14 mouse cellular contexts compared by ENCODE assay signal in the genomic region with DNA sequence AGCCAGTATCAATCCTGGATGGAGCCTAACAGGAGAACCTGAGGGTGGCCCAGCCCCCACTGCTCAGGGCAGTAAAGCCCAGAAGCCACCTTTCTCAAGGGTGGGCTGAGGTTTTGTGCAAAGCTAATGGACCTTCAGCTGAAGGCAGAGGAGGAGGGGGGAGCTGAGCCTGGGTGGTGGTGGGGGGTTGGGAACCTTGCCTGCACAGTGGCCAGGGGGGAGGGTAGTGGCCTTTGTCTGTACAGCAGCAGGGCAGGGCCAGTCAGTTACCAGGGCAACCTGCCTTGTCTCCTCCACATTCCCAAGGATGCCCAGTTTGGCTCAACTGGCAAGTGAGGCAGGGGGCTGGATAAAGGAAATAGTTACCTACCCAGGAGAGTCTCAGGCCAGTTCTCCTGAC. TPM values are rescaled to one million over a fixed set of nuclear protein-coding genes. Genes with fewer than 3 reads are reported as not detected.
A peak's percentile ranks its signal among the peaks of the same experiment; 100 is the strongest.
DNase-seq lines count a peak whose midpoint lies in the region; ATAC-seq lines count a peak whose summit lies in the region.
"Had no signal": no experiment of that assay in that cellular context is flagged by ENCODE, and none has a peak within 500 bp of the region (broad histone marks: within the 10 kb centered on the region; RNA-seq: fewer than 3 reads in every experiment).

No protein-coding gene starts in this region.

- H3K36me3 ChIP-seq in embryonic facial prominence, embryonic 11.5 days (replicated peaks; ENCODE audit: control insufficient read depth, insufficient read depth, low read depth, low read length): peaks cover 25% of the 10 kb centered on the region
- H3K36me3 ChIP-seq in hindbrain, embryonic 14.5 days (replicated peaks; ENCODE audit: control insufficient read depth, insufficient read depth): peaks cover 41% of the 10 kb centered on the region
- H3K36me3 ChIP-seq in midbrain, embryonic 15.5 days (replicated peaks): peaks cover 32% of the 10 kb centered on the region

- no peaks in the 10 kb centered on the region; the same call in 1 of the 2 replicates for H3K4me1 ChIP-seq in embryonic facial prominence, embryonic 11.5 days (ENCODE audit: control insufficient read depth, insufficient read depth, low read length)
- H3K4me1 ChIP-seq in hindbrain, embryonic 14.5 days (replicated peaks; ENCODE audit: control insufficient read depth, insufficient read depth, low read length): peaks cover 29% of the 10 kb centered on the region
- peaks cover 32% of the 10 kb centered on the region for H3K4me1 ChIP-seq in midbrain, embryonic 15.5 days

- no peak overlapping the region for H3K27ac ChIP-seq in embryonic facial prominence, embryonic 11.5 days (replicated peaks; ENCODE audit: low read depth, low read length)
- H3K27ac ChIP-seq in hindbrain, embryonic 14.5 days: peak overlapping the region; percentile 67
- H3K27ac ChIP-seq in midbrain, embryonic 15.5 days: peak overlapping the region; percentile 48
- H3K27ac ChIP-seq: liver, embryonic 14.5 days had no signal

- H3K9ac ChIP-seq in embryonic facial prominence, embryonic 11.5 days (replicated peaks; ENCODE audit: low read length): no peak overlapping the region
- H3K9ac ChIP-seq in hindbrain, embryonic 14.5 days: 0 out of 2 replicates have a peak overlapping the region, but pooled peaks have one; percentile 16
- no peak overlapping the region for H3K9ac ChIP-seq in midbrain, embryonic 15.5 days
- H3K9ac ChIP-seq: liver, embryonic 14.5 days had no signal

- peaks cover 16% of the 10 kb centered on the region for H3K27me3 ChIP-seq in embryonic facial prominence, embryonic 11.5 days (ENCODE audit: control insufficient read depth, insufficient read depth, low read length)
- no peaks in the 10 kb centered on the region for H3K27me3 ChIP-seq in hindbrain, embryonic 14.5 days (ENCODE audit: control insufficient read depth, insufficient read depth, low read length)
- H3K27me3 ChIP-seq in midbrain, embryonic 15.5 days (replicated peaks): no peaks in the 10 kb centered on the region

- no peak for ATAC-seq in embryonic facial prominence, embryonic 11.5 days (replicated peaks; ENCODE audit: insufficient number of reproducible peaks, low FRiP score, low TSS enrichment, low read depth)
- peak; percentile 35; the same call in 1 of the 2 replicates for ATAC-seq in hindbrain, embryonic 14.5 days (ENCODE audit: low FRiP score)
- ATAC-seq in midbrain, embryonic 15.5 days (replicated peaks): no peak

- DNase-seq in ES-CJ7 (ENCODE audit: low read depth, low spot score): peak; percentile 47
- DNase-seq in embryonic facial prominence, embryonic 11.5 days (ENCODE audit: low spot score): peak; percentile 36
- DNase-seq in hindbrain, embryonic 14.5 days (ENCODE audit: low spot score): no peak
- no peak for DNase-seq in spleen, postnatal 4 days (ENCODE audit: low spot score in 2 of 2)
- no peak for DNase-seq in thymus, postnatal 25 days
- no peak for DNase-seq in urinary bladder, postnatal 36 days (ENCODE audit: low spot score in 2 of 2)
- no peak for DNase-seq in frontal cortex, postnatal 36 days (ENCODE audit: low spot score in 2 of 2)
- DNase-seq: cerebellum, postnatal 14 days; kidney, adult 8-10 months; left cerebral cortex, postnatal 4 days; lung, postnatal 14 days had no signal

- no peak overlapping the region for H3K4me3 ChIP-seq in embryonic facial prominence, embryonic 11.5 days (ENCODE audit: low read depth, low read length)
- no peak overlapping the region for H3K4me3 ChIP-seq in hindbrain, embryonic 14.5 days (replicated peaks; ENCODE audit: low read length)
- H3K4me3 ChIP-seq in midbrain, embryonic 15.5 days: no peak overlapping the region

- no peaks in the 10 kb centered on the region for H3K9me3 ChIP-seq in embryonic facial prominence, embryonic 11.5 days (replicated peaks; ENCODE audit: control insufficient read depth, low read length)
- H3K9me3 ChIP-seq in hindbrain, embryonic 14.5 days (ENCODE audit: control insufficient read depth, low read length): no peaks in the 10 kb centered on the region
- no peaks in the 10 kb centered on the region for H3K9me3 ChIP-seq in midbrain, embryonic 15.5 days
- H3K9me3 ChIP-seq: G1E had no signal

- no peak overlapping the region for H3K4me2 ChIP-seq in embryonic facial prominence, embryonic 11.5 days (ENCODE audit: low read depth, low read length)
- no peak overlapping the region for H3K4me2 ChIP-seq in hindbrain, embryonic 14.5 days (replicated peaks)
- no peak overlapping the region for H3K4me2 ChIP-seq in midbrain, embryonic 15.5 days

RNA-seq across cellular contexts. Expression of gene Mapk11, which starts 2.9 kb away (rescaled TPM):
- polyA plus RNA-seq in embryonic facial prominence, embryonic 11.5 days (2014; fragmentation: Nextera tagmentation; extraction: Ambion mirVana): 12.7 and 13.5 TPM in 2 replicates
- 20.4 and 22.4 TPM in 2 replicates for polyA plus RNA-seq in hindbrain, embryonic 14.5 days (2014; fragmentation: Nextera tagmentation; extraction: Ambion mirVana)
- 30.8 and 32.5 TPM in 2 replicates for polyA plus RNA-seq in midbrain, embryonic 15.5 days (2015; fragmentation: Nextera tagmentation; extraction: Ambion mirVana)

RNA-seq across cellular contexts. Expression of gene Mapk12, which starts 11.8 kb away (rescaled TPM):
- polyA plus RNA-seq in embryonic facial prominence, embryonic 11.5 days (2014; fragmentation: Nextera tagmentation; extraction: Ambion mirVana): 10.1 and 11.9 TPM in 2 replicates
- 3.3 and 4.0 TPM in 2 replicates for polyA plus RNA-seq in hindbrain, embryonic 14.5 days (2014; fragmentation: Nextera tagmentation; extraction: Ambion mirVana)
- polyA plus RNA-seq in midbrain, embryonic 15.5 days (2015; fragmentation: Nextera tagmentation; extraction: Ambion mirVana): 4.0 and 5.1 TPM in 2 replicates
- polyA plus RNA-seq: G1E had no signal

RNA-seq across cellular contexts. Expression of gene Hdac10, which starts 23.8 kb away (rescaled TPM):
- polyA plus RNA-seq in embryonic facial prominence, embryonic 11.5 days (2014; fragmentation: Nextera tagmentation; extraction: Ambion mirVana): 10.3 and 11.3 TPM in 2 replicates
- 17.0 and 19.1 TPM in 2 replicates for polyA plus RNA-seq in hindbrain, embryonic 14.5 days (2014; fragmentation: Nextera tagmentation; extraction: Ambion mirVana)
- 27.0 and 31.4 TPM in 2 replicates for polyA plus RNA-seq in midbrain, embryonic 15.5 days (2015; fragmentation: Nextera tagmentation; extraction: Ambion mirVana)

RNA-seq across cellular contexts. Expression of gene Plxnb2, which starts 28.3 kb away (rescaled TPM):
- polyA plus RNA-seq in embryonic facial prominence, embryonic 11.5 days (2014; fragmentation: Nextera tagmentation; extraction: Ambion mirVana): 113 and 122 TPM in 2 replicates
- polyA plus RNA-seq in hindbrain, embryonic 14.5 days (2014; fragmentation: Nextera tagmentation; extraction: Ambion mirVana): 99.2 and 101 TPM in 2 replicates
- 101 and 108 TPM in 2 replicates for polyA plus RNA-seq in midbrain, embryonic 15.5 days (2015; fragmentation: Nextera tagmentation; extraction: Ambion mirVana)

RNA-seq across cellular contexts. Expression of gene Tubgcp6, which starts 29.4 kb away (rescaled TPM):
- 15.6 and 17.0 TPM in 2 replicates for polyA plus RNA-seq in embryonic facial prominence, embryonic 11.5 days (2014; fragmentation: Nextera tagmentation; extraction: Ambion mirVana)
- 17.2 and 19.1 TPM in 2 replicates for polyA plus RNA-seq in hindbrain, embryonic 14.5 days (2014; fragmentation: Nextera tagmentation; extraction: Ambion mirVana)
- polyA plus RNA-seq in midbrain, embryonic 15.5 days (2015; fragmentation: Nextera tagmentation; extraction: Ambion mirVana): 20.1 and 21.2 TPM in 2 replicates

Comparison
In these comparisons a context has a peak if more than half of its experiments do, and no peak if none do; other contexts are left out.
1. DNase-seq: peak in ES-CJ7 (single experiment) and embryonic facial prominence, embryonic 11.5 days (single experiment); none in hindbrain, embryonic 14.5 days (single experiment), spleen, postnatal 4 days (0 of 2), thymus, postnatal 25 days (single experiment), urinary bladder, postnatal 36 days (0 of 2) and frontal cortex, postnatal 36 days (0 of 2).